Mouse (Mus musculus) Patski (cell line): Measurements from ENCODE around the gene Nudt13. TPM values are rescaled to one million over a fixed set of nuclear protein-coding genes. Genes with fewer than 3 reads are reported as not detected.

Experiments used
- ATAC-seq: fragments of 100-300 bp; one replicate; pipeline ENCODE4 v1.8.0; 2021
- CTCF ChIA-PET: fragments of 350-600 bp; sonication (Branson Sonifier 250); formaldehyde crosslinking; loops from one replicate; lab custom pipeline; 2022; ENCODE audit warnings: inconsistent platforms; lab: Charles Lee
- POLR2A ChIA-PET: fragments of 350-600 bp; sonication (Branson Sonifier 250); formaldehyde crosslinking; loops from one replicate; lab custom pipeline; 2022; ENCODE audit warnings: antibody characterized with exemption, inconsistent platforms; lab: Charles Lee
- DNase-seq: peaks from one replicate; pipeline ENCODE4 v3.0.0-alpha.2; 2011; ENCODE audit warnings: low read depth, low spot score
- H3K27me3 ChIP-seq: fragments of 371-371 bp; one replicate; pipeline ENCODE4 v1.5.1; 2021
- CTCF ChIP-seq: fragments of 100-300 bp; IDR thresholded peaks from one replicate; pipeline ENCODE4 v1.5.1; 2021
- in situ Hi-C: fragments of 300-500 bp; cut with MboI; formaldehyde crosslinking; loops from 3 replicates; pipeline ENCODE4 v1.11.1; 2018; ENCODE audit warnings: low pct_unique_long_range_greater_than_20kb, mixed read lengths
- polyA plus RNA-seq: library from polyadenylated mRNA; unstranded; gene quantifications from one replicate; pipeline ENCODE4 v1.2.3, GENCODE M21; 2021

Gene Nudt13
- polyA plus RNA-seq, 1 experiment from 2014 or later = 39.7 TPM

GRCm38 (mm10) chr14:20339415-20339814 is 44.9 kb downstream of the Nudt13 start:
- peak; percentile 51 for TF ChIP-seq CTCF
- DNase-seq = no peak
- no peak for ATAC-seq
- CTCF ChIA-PET = interaction anchor here (1.3 to 2.9 kb wide), 6 partner anchors 9 to 40 kb away, joined by 3 to 15 read pairs (median 4); no protein-coding TSS in a partner anchor
- in situ Hi-C loops = no loop called here
- H3K27me3 ChIP-seq = no peaks in the 10 kb centered on the region
- POLR2A ChIA-PET = no interaction called here

GRCm38 (mm10) chr14:20340149-20340548 is 45.7 kb downstream of the Nudt13 start:
- ATAC-seq (no peak), DNase-seq (no peak)
- CTCF ChIA-PET = interaction anchor here (1.2 to 2.9 kb wide), 7 partner anchors 8 to 39 kb away, joined by 3 to 15 read pairs (median 4); no protein-coding TSS in a partner anchor
- in situ Hi-C loops = no loop called here
- peak; percentile 73 for TF ChIP-seq CTCF
- no peaks in the 10 kb centered on the region for H3K27me3 ChIP-seq
- POLR2A ChIA-PET = no interaction called here

GRCm38 (mm10) chr14:20340866-20341265 is 46.4 kb downstream of the Nudt13 start:
- in situ Hi-C loops = no loop called here
- ChIA-PET POLR2A (no interaction called here), CTCF (interaction anchor here (1.2 to 2.9 kb wide), 7 partner anchors 8 to 39 kb away, joined by 3 to 15 read pairs (median 4); no protein-coding TSS in a partner anchor)
- no peak for TF ChIP-seq CTCF
- H3K27me3 ChIP-seq = no peaks in the 10 kb centered on the region
- no peak for ATAC-seq
- no peak for DNase-seq

GRCm38 (mm10) chr14:20345885-20346284 is 51.4 kb downstream of the Nudt13 start:
- in situ Hi-C loops = no loop called here
- POLR2A ChIA-PET = no interaction called here

GRCm38 (mm10) chr14:20347441-20347990 is 53.0 kb downstream of the Nudt13 start:
- POLR2A ChIA-PET = interaction anchor here (1.1 kb wide), 1 partner anchor 24 kb away, joined by 3 read pairs; no protein-coding TSS in a partner anchor
- ATAC-seq (peak; percentile 34), DNase-seq (peak; percentile 13)
- in situ Hi-C loops = no loop called here
- CTCF ChIA-PET = interaction anchor here (0.9 to 3.6 kb wide), 4 partner anchors 10 to 233 kb away, joined by 3 to 12 read pairs (median 3); no protein-coding TSS in a partner anchor
- H3K27me3 ChIP-seq = no peaks in the 10 kb centered on the region
- TF ChIP-seq CTCF = no peak

More at GRCm38 (mm10) chr14:20345885-20346284, 51.4 kb downstream of the Nudt13 start:
- ATAC-seq (peak; percentile 24), DNase-seq (peak; percentile 56)
- H3K27me3 ChIP-seq = no peaks in the 10 kb centered on the region
- CTCF ChIA-PET = interaction anchor here (0.8 to 1.0 kb wide), 2 partner anchors 21 to 28 kb away, joined by 3 read pairs; no protein-coding TSS in a partner anchor
- no peak for TF ChIP-seq CTCF

GRCm38 (mm10) chr14:20347991-20348541 is 53.6 kb downstream of the Nudt13 start, which contains the start of the genes Ecd and Fam149b:
Ecd (minus strand) TSS chr14:20348121.
Fam149b (plus strand) TSS chr14:20348162.
- ChIA-PET CTCF (interaction anchor here (0.7 to 3.6 kb wide), 6 partner anchors 8 to 49 kb away, joined by 3 to 12 read pairs (median 5); no protein-coding TSS in a partner anchor), POLR2A (interaction anchor here (0.5 to 1.1 kb wide), 3 partner anchors 10 to 68 kb away, joined by 3 to 4 read pairs (median 3); no protein-coding TSS in a partner anchor)
- TF ChIP-seq CTCF = peak; percentile 91
- DNase-seq (peak; percentile 87), ATAC-seq (peak; percentile 85)
- no peaks in the 10 kb centered on the region for H3K27me3 ChIP-seq
- in situ Hi-C loops = no loop called here

GRCm38 (mm10) chr14:20363230-20363629 is 68.7 kb downstream of the Nudt13 start:
- CTCF ChIA-PET = interaction anchor here (0.9 kb wide), 1 partner anchor 30 kb away, joined by 3 read pairs; the partner anchor contains the start of gene Mrps16
- no peak for ATAC-seq
- POLR2A ChIA-PET = no interaction called here
- H3K27me3 ChIP-seq = no peaks in the 10 kb centered on the region
- in situ Hi-C loops = no loop called here
- TF ChIP-seq CTCF = no peak
- no peak for DNase-seq

Other genes starting within 250 kb of the Nudt13 start
- 9.0 TPM for gene Saysd1, start 156.2 kb upstream of the Nudt13 start, polyA plus RNA-seq
- gene Kcnk5, start 112.9 kb upstream of the Nudt13 start, polyA plus RNA-seq = 2.2 TPM
- not detected for gene Kcnk16, start 25.5 kb upstream of the Nudt13 start, polyA plus RNA-seq
- gene Ecd, start 53.4 kb downstream of the Nudt13 start, polyA plus RNA-seq = 46.4 TPM
- 40.7 TPM for gene Fam149b, start 53.5 kb downstream of the Nudt13 start, polyA plus RNA-seq
- gene Dnajc9, start 94.2 kb downstream of the Nudt13 start, polyA plus RNA-seq = 61.1 TPM
- gene Mrps16, start 98.9 kb downstream of the Nudt13 start, polyA plus RNA-seq = 80.4 TPM
- 0.15 TPM for gene Cfap70, start 157.5 kb downstream of the Nudt13 start, polyA plus RNA-seq
- 111 TPM for gene Anxa7, start 185.4 kb downstream of the Nudt13 start, polyA plus RNA-seq
- gene Mss51, start 202.2 kb downstream of the Nudt13 start, polyA plus RNA-seq = 0.65 TPM